Mouse (Mus musculus): ENCODE results near the gene Pdcd2l. TPM values are rescaled to one million over a fixed set of nuclear protein-coding genes. Genes with fewer than 3 reads are reported as not detected.
"Not testable (repeated sequence)": the region's sequence is repeated elsewhere in the genome, so short reads cannot be mapped to it uniquely, and the experiment has no call there.

Pdcd2l gene
- polyA plus RNA-seq, 1 experiment from 2014 or later, result 70.4 TPM

- H3K4me2 ChIP-seq (replicated peaks; ENCODE audit: low read depth, low read length), result no peak overlapping the region
- H3K4me3 ChIP-seq (ENCODE audit: low read length), result no peak overlapping the region
- H3K9me3 ChIP-seq (ENCODE audit: low read length), result no peaks in the 10 kb centered on the region
- ATAC-seq (ENCODE audit: low FRiP score, low TSS enrichment), result no peak
- 65% methylated on average over 9 of the region's 9 CpGs for WGBS
- H3K36me3 ChIP-seq (ENCODE audit: insufficient read depth, low read length), result peaks cover 90% of the 10 kb centered on the region
- H3K4me1 ChIP-seq (ENCODE audit: insufficient read depth, low read length), result no peaks in the 10 kb centered on the region
- H3K27ac ChIP-seq (ENCODE audit: low read length), result no peak overlapping the region
- no peak overlapping the region for H3K9ac ChIP-seq (replicated peaks; ENCODE audit: low read length)
- H3K27me3 ChIP-seq (ENCODE audit: insufficient read depth, low read length), result no peaks in the 10 kb centered on the region
These were observed 19.0 kb upstream of the Pdcd2l start for GRCm38 (mm10) chr7:34215481-34215880.

GRCm38 (mm10) chr7:34214644-34215043 is 18.2 kb upstream of the Pdcd2l start:
- peaks cover 89% of the 10 kb centered on the region for H3K36me3 ChIP-seq (ENCODE audit: insufficient read depth, low read length)
- 95% methylated on average over 8 of the region's 8 CpGs for WGBS

GRCm38 (mm10) chr7:34213281-34213680 is 16.8 kb upstream of the Pdcd2l start:
- no peak overlapping the region for H3K27ac ChIP-seq (ENCODE audit: low read length)
- H3K27me3 ChIP-seq (ENCODE audit: insufficient read depth, low read length), result no peaks in the 10 kb centered on the region
- no peaks in the 10 kb centered on the region for H3K9me3 ChIP-seq (ENCODE audit: low read length)
- H3K4me2 ChIP-seq (replicated peaks; ENCODE audit: low read depth, low read length), result no peak overlapping the region
- no peaks in the 10 kb centered on the region for H3K4me1 ChIP-seq (ENCODE audit: insufficient read depth, low read length)
- H3K4me3 ChIP-seq (ENCODE audit: low read length), result no peak overlapping the region
- H3K9ac ChIP-seq (replicated peaks; ENCODE audit: low read length), result no peak overlapping the region
- no peak for ATAC-seq (ENCODE audit: low FRiP score, low TSS enrichment)
- 93% methylated on average over 7 of the region's 7 CpGs for WGBS
- H3K36me3 ChIP-seq (ENCODE audit: insufficient read depth, low read length), result peaks cover 89% of the 10 kb centered on the region

More at GRCm38 (mm10) chr7:34214644-34215043, 18.2 kb upstream of the Pdcd2l start:
- no peak overlapping the region for H3K4me3 ChIP-seq (ENCODE audit: low read length)
- ATAC-seq (ENCODE audit: low FRiP score, low TSS enrichment), result no peak
- H3K4me2 ChIP-seq (replicated peaks; ENCODE audit: low read depth, low read length), result no peak overlapping the region
- H3K27ac ChIP-seq (ENCODE audit: low read length), result no peak overlapping the region
- H3K9me3 ChIP-seq (ENCODE audit: low read length), result no peaks in the 10 kb centered on the region
- no peak overlapping the region for H3K9ac ChIP-seq (replicated peaks; ENCODE audit: low read length)
- no peaks in the 10 kb centered on the region for H3K4me1 ChIP-seq (ENCODE audit: insufficient read depth, low read length)
- H3K27me3 ChIP-seq (ENCODE audit: insufficient read depth, low read length), result no peaks in the 10 kb centered on the region

- H3K36me3 ChIP-seq (ENCODE audit: insufficient read depth, low read length), result peaks cover 97% of the 10 kb centered on the region
- no peak for ATAC-seq (ENCODE audit: low FRiP score, low TSS enrichment)
- no peak overlapping the region for H3K9ac ChIP-seq (replicated peaks; ENCODE audit: low read length)
- H3K27me3 ChIP-seq (ENCODE audit: insufficient read depth, low read length), result no peaks in the 10 kb centered on the region
- no peak overlapping the region for H3K27ac ChIP-seq (ENCODE audit: low read length)
- no peak overlapping the region for H3K4me3 ChIP-seq (ENCODE audit: low read length)
- no peak overlapping the region for H3K4me2 ChIP-seq (replicated peaks; ENCODE audit: low read depth, low read length)
- WGBS, result 85% methylated on average over 9 of the region's 9 CpGs
- no peaks in the 10 kb centered on the region for H3K4me1 ChIP-seq (ENCODE audit: insufficient read depth, low read length)
- H3K9me3 ChIP-seq (ENCODE audit: low read length), result no peaks in the 10 kb centered on the region
These were observed 11.7 kb upstream of the Pdcd2l start for GRCm38 (mm10) chr7:34208027-34208745.

- no peak overlapping the region for H3K4me3 ChIP-seq (ENCODE audit: low read length)
- ATAC-seq (ENCODE audit: low FRiP score, low TSS enrichment), result no peak
- WGBS, result 91% methylated on average over 6 of the region's 6 CpGs
These were observed 9.9 kb upstream of the Pdcd2l start for GRCm38 (mm10) chr7:34206331-34206730.

GRCm38 (mm10) chr7:34202147-34202546 is 5.7 kb upstream of the Pdcd2l start:
- peaks cover 69% of the 10 kb centered on the region for H3K36me3 ChIP-seq (ENCODE audit: insufficient read depth, low read length)
- 0 out of 2 replicates have a peak, but pooled peaks have one; percentile 51 for ATAC-seq (ENCODE audit: low FRiP score, low TSS enrichment)
- not testable (repeated sequence) for H3K9me3 ChIP-seq (ENCODE audit: low read length); H3K4me3 ChIP-seq (ENCODE audit: low read length); H3K4me1 ChIP-seq (ENCODE audit: insufficient read depth, low read length); H3K9ac ChIP-seq (replicated peaks; ENCODE audit: low read length); H3K27ac ChIP-seq (ENCODE audit: low read length); H3K27me3 ChIP-seq (ENCODE audit: insufficient read depth, low read length); H3K4me2 ChIP-seq (replicated peaks; ENCODE audit: low read depth, low read length)
- WGBS, result 86% methylated on average over 10 of the region's 10 CpGs

More at GRCm38 (mm10) chr7:34206331-34206730, 9.9 kb upstream of the Pdcd2l start:
- no peak overlapping the region for H3K4me2 ChIP-seq (replicated peaks; ENCODE audit: low read depth, low read length)
- H3K9me3 ChIP-seq (ENCODE audit: low read length), result no peaks in the 10 kb centered on the region
- peaks cover 97% of the 10 kb centered on the region for H3K36me3 ChIP-seq (ENCODE audit: insufficient read depth, low read length)
- no peak overlapping the region for H3K9ac ChIP-seq (replicated peaks; ENCODE audit: low read length)
- H3K27ac ChIP-seq (ENCODE audit: low read length), result no peak overlapping the region
- no peaks in the 10 kb centered on the region for H3K4me1 ChIP-seq (ENCODE audit: insufficient read depth, low read length)
- H3K27me3 ChIP-seq (ENCODE audit: insufficient read depth, low read length), result no peaks in the 10 kb centered on the region

GRCm38 (mm10) chr7:34200829-34201228 is 4.4 kb upstream of the Pdcd2l start:
- Histone ChIP-seq H3K4me2 (replicated peaks; ENCODE audit: low read depth, low read length) (no peak overlapping the region), H3K9ac (replicated peaks; ENCODE audit: low read length) (no peak overlapping the region), H3K27ac (ENCODE audit: low read length) (no peak overlapping the region), H3K36me3 (ENCODE audit: insufficient read depth, low read length) (peaks cover 56% of the 10 kb centered on the region), H3K4me1 (ENCODE audit: insufficient read depth, low read length) (no peaks in the 10 kb centered on the region), H3K9me3 (ENCODE audit: low read length) (no peaks in the 10 kb centered on the region), H3K27me3 (ENCODE audit: insufficient read depth, low read length) (no peaks in the 10 kb centered on the region), H3K4me3 (ENCODE audit: low read length) (no peak overlapping the region)
- no peak for ATAC-seq (ENCODE audit: low FRiP score, low TSS enrichment)
- 95% methylated on average over 2 of the region's 2 CpGs for WGBS

- ATAC-seq (ENCODE audit: low FRiP score, low TSS enrichment), result no peak
- H3K9me3 ChIP-seq (ENCODE audit: low read length), result no peaks in the 10 kb centered on the region
- peaks cover 36% of the 10 kb centered on the region for H3K36me3 ChIP-seq (ENCODE audit: insufficient read depth, low read length)
- H3K4me3 ChIP-seq (ENCODE audit: low read length), result no peak overlapping the region
- 51% methylated on average over 3 of the region's 3 CpGs for WGBS
- no peak overlapping the region for H3K9ac ChIP-seq (replicated peaks; ENCODE audit: low read length)
- H3K27ac ChIP-seq (ENCODE audit: low read length), result no peak overlapping the region
- H3K27me3 ChIP-seq (ENCODE audit: insufficient read depth, low read length), result no peaks in the 10 kb centered on the region
- peaks cover 5% of the 10 kb centered on the region; the same call in 1 of the 2 replicates for H3K4me1 ChIP-seq (ENCODE audit: insufficient read depth, low read length)
- H3K4me2 ChIP-seq (replicated peaks; ENCODE audit: low read depth, low read length), result no peak overlapping the region
These were observed 1.9 kb upstream of the Pdcd2l start for GRCm38 (mm10) chr7:34198346-34198745.

- Histone ChIP-seq H3K36me3 (ENCODE audit: insufficient read depth, low read length) (peaks cover 12% of the 10 kb centered on the region), H3K4me1 (ENCODE audit: insufficient read depth, low read length) (peaks cover 5% of the 10 kb centered on the region; the same call in 1 of the 2 replicates), H3K9me3 (ENCODE audit: low read length) (no peaks in the 10 kb centered on the region), H3K27me3 (ENCODE audit: insufficient read depth, low read length) (no peaks in the 10 kb centered on the region), H3K4me2 (replicated peaks; ENCODE audit: low read depth, low read length) (peak overlapping the region; percentile 74), H3K9ac (replicated peaks; ENCODE audit: low read length) (peak overlapping the region; percentile 79), H3K4me3 (ENCODE audit: low read length) (peak overlapping the region; percentile 74), H3K27ac (ENCODE audit: low read length) (no peak overlapping the region)
- 50% methylated on average over 3 of the region's 3 CpGs for WGBS
- peak; percentile 21; the same call in 1 of the 2 replicates for ATAC-seq (ENCODE audit: low FRiP score, low TSS enrichment)
These were observed 829 bp downstream of the Pdcd2l start for GRCm38 (mm10) chr7:34195632-34196031.

GRCm38 (mm10) chr7:34192825-34193224 is 3.6 kb downstream of the Pdcd2l start:
- Histone ChIP-seq H3K9me3 (ENCODE audit: low read length) (no peaks in the 10 kb centered on the region), H3K4me3 (ENCODE audit: low read length) (no peak overlapping the region), H3K4me2 (replicated peaks; ENCODE audit: low read depth, low read length) (no peak overlapping the region), H3K27me3 (ENCODE audit: insufficient read depth, low read length) (no peaks in the 10 kb centered on the region), H3K9ac (replicated peaks; ENCODE audit: low read length) (no peak overlapping the region), H3K36me3 (ENCODE audit: insufficient read depth, low read length) (peaks cover 27% of the 10 kb centered on the region), H3K27ac (ENCODE audit: low read length) (no peak overlapping the region), H3K4me1 (ENCODE audit: insufficient read depth, low read length) (peaks cover 5% of the 10 kb centered on the region; the same call in 1 of the 2 replicates)
- 92% methylated on average over 6 of the region's 6 CpGs for WGBS
- no peak for ATAC-seq (ENCODE audit: low FRiP score, low TSS enrichment)
